Mouse (Mus musculus) ovary, postnatal 10 days (tissue): ENCODE results near the gene Gm5767.
"Not testable (repeated sequence)": the region's sequence is repeated elsewhere in the genome, so short reads cannot be mapped to it uniquely, and the experiment has no call there.

ENCODE experiments used
- DNase-seq: peaks from one replicate; pipeline ENCODE4 v3.0.0; 2022; ENCODE audit warnings: low spot score

The Gm5767 gene

GRCm38 (mm10) chr16:8714851-8715250 is 34.3 kb downstream of the Gm5767 start:
- DNase-seq, result no peak

GRCm38 (mm10) chr16:8715513-8716080 is 35.0 kb downstream of the Gm5767 start:
- DNase-seq, result no peak

DNA sequence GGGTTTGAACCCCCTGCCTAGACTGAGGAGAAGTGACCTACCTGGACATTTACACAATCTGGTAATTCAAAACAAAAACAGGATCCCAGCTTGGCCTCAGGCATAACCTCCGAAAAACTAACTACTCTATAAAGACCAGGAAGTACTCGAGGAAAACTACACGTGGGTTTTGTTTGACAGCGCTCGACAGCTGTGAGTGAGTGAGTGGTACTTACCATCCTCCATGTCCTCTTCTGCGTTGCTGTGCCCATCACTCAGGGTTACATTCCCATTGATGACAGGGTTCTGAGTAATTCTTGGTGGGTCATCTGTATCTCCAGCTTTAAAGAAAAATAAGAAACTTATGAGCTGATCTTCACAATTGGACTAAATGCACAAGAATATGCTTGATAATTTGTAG is 35.7 kb downstream of the Gm5767 start:
- no peak for DNase-seq

- no peak for DNase-seq
These were observed 37.2 kb downstream of the Gm5767 start for GRCm38 (mm10) chr16:8717744-8718143.

- no peak for DNase-seq
These were observed 39.9 kb downstream of the Gm5767 start for GRCm38 (mm10) chr16:8720447-8720846.

- no peak for DNase-seq
These were observed 43.5 kb downstream of the Gm5767 start for GRCm38 (mm10) chr16:8724031-8724430.

DNA sequence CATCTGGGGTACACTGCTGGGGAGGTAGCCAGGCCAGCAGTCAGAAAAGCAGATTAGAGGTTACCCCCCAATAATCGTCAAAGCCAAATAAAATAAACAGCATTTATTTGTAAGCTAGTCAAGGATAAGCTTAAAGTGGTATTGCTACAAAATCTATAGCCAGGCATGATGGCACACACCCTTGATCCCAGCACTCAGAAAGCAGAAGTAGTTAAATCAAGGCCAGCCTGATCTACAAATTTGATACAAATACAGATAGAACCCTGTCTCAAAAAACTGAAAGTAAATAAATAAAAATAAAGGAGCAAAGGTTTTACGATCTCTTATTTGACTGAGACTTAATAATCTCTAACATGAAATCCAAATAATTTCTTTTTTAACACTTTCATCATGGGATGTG is 45.2 kb downstream of the Gm5767 start:
- no peak for DNase-seq

DNA sequence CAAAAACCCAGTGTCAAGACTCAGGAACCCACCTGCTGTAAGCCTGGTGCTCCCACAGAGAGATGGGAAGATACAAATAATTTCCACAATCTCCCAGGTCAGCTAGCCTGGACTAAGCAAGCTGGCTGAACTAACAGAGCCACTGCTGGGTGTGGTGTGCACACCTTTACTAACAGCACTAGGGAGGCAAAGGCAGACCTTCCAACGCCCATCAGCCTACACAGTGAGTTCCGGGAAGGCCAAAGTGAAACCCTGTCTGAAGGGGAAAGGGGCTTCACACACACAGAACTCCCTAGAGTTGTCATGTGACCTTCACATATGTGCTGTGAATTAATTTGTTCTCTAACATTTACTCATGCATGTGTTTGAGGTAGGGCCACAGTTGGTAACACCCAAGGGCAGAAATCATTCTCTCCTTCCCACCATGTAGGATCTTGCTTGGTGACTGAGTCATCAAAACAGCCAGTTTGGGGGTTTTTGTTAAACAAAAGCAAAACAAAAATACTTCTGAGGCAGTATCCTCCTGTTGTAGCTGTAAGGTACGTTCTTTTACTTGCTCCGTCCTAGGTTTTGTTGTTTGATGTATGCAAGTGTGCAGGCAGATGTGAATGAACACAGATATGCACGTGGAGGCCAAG is 47.7 kb downstream of the Gm5767 start:
- DNase-seq, result no peak

DNA sequence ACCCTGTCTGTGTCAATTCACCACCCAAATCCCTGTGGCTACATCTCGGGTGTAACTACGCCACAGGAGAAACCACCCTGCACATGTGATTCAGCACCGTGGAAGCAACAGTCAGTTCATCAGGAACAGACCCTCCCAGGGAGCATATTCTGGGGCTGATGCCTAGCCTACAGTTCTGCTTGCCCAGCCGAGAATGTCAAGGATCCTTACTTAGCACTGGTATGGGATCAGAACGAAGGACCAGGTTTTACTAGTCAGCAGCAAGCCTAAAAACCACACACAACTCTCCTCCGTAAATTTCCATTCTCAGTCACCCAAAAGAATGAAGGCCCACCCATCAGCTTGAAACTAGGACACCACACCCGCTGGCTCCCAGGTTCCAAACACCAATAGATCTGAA is 51.1 kb downstream of the Gm5767 start:
- DNase-seq, result no peak

DNA sequence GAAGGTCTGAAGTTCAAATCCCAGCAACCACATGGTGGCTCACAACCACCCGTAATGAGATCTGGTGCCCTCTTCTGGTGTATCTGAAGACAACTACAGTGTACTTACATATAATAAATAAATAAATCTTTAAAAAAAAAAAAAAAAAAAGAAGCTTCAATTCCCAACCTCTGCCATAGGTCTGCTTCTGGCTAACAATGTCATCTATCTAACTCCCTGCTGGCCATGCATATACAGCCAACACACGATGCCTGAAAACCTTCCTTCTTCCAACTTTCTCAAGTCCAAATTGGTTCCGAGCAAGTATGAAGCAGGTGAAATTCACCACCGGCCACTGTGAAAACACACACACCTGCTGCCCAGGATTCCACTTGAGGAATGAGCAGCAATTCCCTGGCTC is 51.9 kb downstream of the Gm5767 start:
- DNase-seq, result not testable (repeated sequence)
